Mouse (Mus musculus): ENCODE data around the gene Mbd3. TPM values are rescaled to one million over a fixed set of nuclear protein-coding genes. Genes with fewer than 3 reads are reported as not detected.

Mbd3 gene
- polyA plus RNA-seq, 1 experiment: 290 TPM

GRCm38 (mm10) chr10:80442989-80443388 lies 43.6 kb upstream of the Mbd3 start:
- no peaks in the 10 kb centered on the region for H3K36me3 ChIP-seq (ENCODE audit: control insufficient read depth, insufficient read depth, low read length)
- TF ChIP-seq POLR2A (IDR thresholded peaks at IDR 0.05; ENCODE audit: control insufficient read depth, extremely low read depth, insufficient read depth, low read length, poor library complexity) (no peak), CTCF (IDR thresholded peaks at IDR 0.05; ENCODE audit: borderline replicate concordance, control insufficient read depth, extremely low read depth, insufficient read depth, low read length, poor library complexity) (no peak)
- peaks cover 11% of the 10 kb centered on the region; the same call in 1 of the 2 replicates for H3K4me1 ChIP-seq (replicated peaks; ENCODE audit: control insufficient read depth, insufficient read depth, low read length)
- H3K4me3 ChIP-seq (ENCODE audit: control insufficient read depth, insufficient read depth, low read length): no peak overlapping the region
- no peaks in the 10 kb centered on the region for H3K27me3 ChIP-seq (ENCODE audit: control insufficient read depth, insufficient read depth, low read length)
- H3K27ac ChIP-seq (ENCODE audit: control insufficient read depth, insufficient read depth, low read length): no peak overlapping the region
- 40% methylated on average over 2 of the region's 2 CpGs for WGBS
- no peak for DNase-seq

DNA sequence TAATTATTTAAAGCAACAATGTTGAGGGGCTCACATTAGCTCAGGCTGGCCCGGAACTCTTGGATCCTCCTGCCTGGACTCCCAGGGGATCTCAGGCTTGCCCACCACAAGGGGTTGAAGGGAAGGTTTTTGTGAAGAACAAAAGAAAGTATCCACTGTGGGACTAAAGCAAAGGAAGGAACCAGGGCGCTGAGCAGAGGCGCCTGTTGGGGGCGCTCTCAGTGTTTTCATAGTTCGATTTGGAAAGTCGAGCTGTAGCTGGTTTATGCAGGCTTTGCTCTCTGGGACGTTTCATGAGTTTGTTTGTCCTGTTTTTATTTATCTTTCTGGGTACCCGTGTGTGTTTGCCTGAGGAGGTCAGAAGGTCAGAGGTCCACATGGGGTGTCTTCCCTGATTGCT lies 42.2 kb upstream of the Mbd3 start:
- TF ChIP-seq POLR2A (IDR thresholded peaks at IDR 0.05; ENCODE audit: control insufficient read depth, extremely low read depth, insufficient read depth, low read length, poor library complexity): no peak
- no peak for TF ChIP-seq CTCF (IDR thresholded peaks at IDR 0.05; ENCODE audit: borderline replicate concordance, control insufficient read depth, extremely low read depth, insufficient read depth, low read length, poor library complexity)
- H3K4me1 ChIP-seq (replicated peaks; ENCODE audit: control insufficient read depth, insufficient read depth, low read length): peaks cover 11% of the 10 kb centered on the region; the same call in 1 of the 2 replicates
- H3K36me3 ChIP-seq (ENCODE audit: control insufficient read depth, insufficient read depth, low read length): no peaks in the 10 kb centered on the region
- H3K27me3 ChIP-seq (ENCODE audit: control insufficient read depth, insufficient read depth, low read length): no peaks in the 10 kb centered on the region
- H3K4me3 ChIP-seq (ENCODE audit: control insufficient read depth, insufficient read depth, low read length): no peak overlapping the region
- DNase-seq: no peak
- WGBS: 93% methylated on average over 8 of the region's 8 CpGs
- no peak overlapping the region for H3K27ac ChIP-seq (ENCODE audit: control insufficient read depth, insufficient read depth, low read length)

DNA sequence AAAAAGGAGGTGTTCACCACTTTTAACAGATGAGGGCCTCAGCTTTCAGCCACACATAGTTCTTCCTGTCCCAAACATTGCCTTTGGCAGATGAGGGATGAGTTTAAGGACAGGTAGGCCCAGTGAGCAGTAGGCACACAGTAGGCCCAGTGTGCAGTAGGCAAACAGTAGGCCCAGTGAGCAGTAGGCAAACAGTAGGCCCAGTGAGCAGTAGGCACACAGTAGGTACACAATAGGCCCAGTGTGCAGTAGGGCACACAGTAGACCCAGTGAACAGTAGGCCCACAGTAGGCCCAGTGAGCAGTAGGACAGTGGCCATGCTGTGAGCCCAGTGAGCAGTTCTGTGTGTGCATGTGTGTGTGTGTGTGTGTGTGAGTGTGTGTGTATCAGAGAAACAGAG lies 40.7 kb upstream of the Mbd3 start:
- Histone ChIP-seq H3K27me3 (ENCODE audit: control insufficient read depth, insufficient read depth, low read length) (no peaks in the 10 kb centered on the region), H3K27ac (ENCODE audit: control insufficient read depth, insufficient read depth, low read length) (no peak overlapping the region), H3K36me3 (ENCODE audit: control insufficient read depth, insufficient read depth, low read length) (no peaks in the 10 kb centered on the region), H3K4me3 (ENCODE audit: control insufficient read depth, insufficient read depth, low read length) (no peak overlapping the region), H3K4me1 (replicated peaks; ENCODE audit: control insufficient read depth, insufficient read depth, low read length) (peaks cover 11% of the 10 kb centered on the region; the same call in 1 of the 2 replicates)
- TF ChIP-seq POLR2A (IDR thresholded peaks at IDR 0.05; ENCODE audit: control insufficient read depth, extremely low read depth, insufficient read depth, low read length, poor library complexity) (no peak), CTCF (IDR thresholded peaks at IDR 0.05; ENCODE audit: borderline replicate concordance, control insufficient read depth, extremely low read depth, insufficient read depth, low read length, poor library complexity) (no peak)
- DNase-seq: no peak

- Histone ChIP-seq H3K36me3 (ENCODE audit: control insufficient read depth, insufficient read depth, low read length) (no peaks in the 10 kb centered on the region), H3K4me3 (ENCODE audit: control insufficient read depth, insufficient read depth, low read length) (no peak overlapping the region), H3K27me3 (ENCODE audit: control insufficient read depth, insufficient read depth, low read length) (no peaks in the 10 kb centered on the region), H3K4me1 (replicated peaks; ENCODE audit: control insufficient read depth, insufficient read depth, low read length) (peaks cover 5% of the 10 kb centered on the region; the same call in 1 of the 2 replicates), H3K27ac (ENCODE audit: control insufficient read depth, insufficient read depth, low read length) (no peak overlapping the region)
- WGBS: 75% methylated on average over 4 of the region's 4 CpGs
- no peak for DNase-seq
- TF ChIP-seq CTCF (IDR thresholded peaks at IDR 0.05; ENCODE audit: borderline replicate concordance, control insufficient read depth, extremely low read depth, insufficient read depth, low read length, poor library complexity) (no peak), POLR2A (IDR thresholded peaks at IDR 0.05; ENCODE audit: control insufficient read depth, extremely low read depth, insufficient read depth, low read length, poor library complexity) (no peak)
Measured at GRCm38 (mm10) chr10:80437973-80438372, 38.6 kb upstream of the Mbd3 start.

DNA sequence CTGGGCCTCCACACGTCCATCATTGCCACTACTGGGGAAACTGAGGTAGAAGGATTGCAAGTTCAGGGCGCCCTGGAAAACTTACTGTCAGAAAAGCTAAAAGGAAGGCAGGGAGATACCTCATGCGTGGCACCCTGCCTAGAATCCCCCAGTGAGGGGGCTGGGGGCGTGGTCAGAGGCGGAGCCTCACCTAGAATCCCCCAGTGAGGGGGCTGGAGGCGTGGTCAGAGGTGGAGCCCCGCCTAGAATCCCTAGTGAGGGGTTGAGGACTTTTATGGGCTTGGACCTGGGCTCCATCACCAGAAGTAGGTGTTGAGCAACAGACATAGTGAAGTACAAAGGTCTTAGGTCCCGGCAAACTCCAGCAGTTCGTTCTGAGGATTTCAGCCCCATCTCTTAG lies 36.9 kb upstream of the Mbd3 start:
- no peak overlapping the region for H3K4me3 ChIP-seq (ENCODE audit: control insufficient read depth, insufficient read depth, low read length)
- no peaks in the 10 kb centered on the region for H3K36me3 ChIP-seq (ENCODE audit: control insufficient read depth, insufficient read depth, low read length)
- WGBS: 58% methylated on average over 9 of the region's 9 CpGs
- no peak overlapping the region for H3K27ac ChIP-seq (ENCODE audit: control insufficient read depth, insufficient read depth, low read length)
- TF ChIP-seq CTCF (IDR thresholded peaks at IDR 0.05; ENCODE audit: borderline replicate concordance, control insufficient read depth, extremely low read depth, insufficient read depth, low read length, poor library complexity) (no peak), POLR2A (IDR thresholded peaks at IDR 0.05; ENCODE audit: control insufficient read depth, extremely low read depth, insufficient read depth, low read length, poor library complexity) (no peak)
- peak; percentile 29 for DNase-seq
- H3K4me1 ChIP-seq (replicated peaks; ENCODE audit: control insufficient read depth, insufficient read depth, low read length): peaks cover 14% of the 10 kb centered on the region
- no peaks in the 10 kb centered on the region for H3K27me3 ChIP-seq (ENCODE audit: control insufficient read depth, insufficient read depth, low read length)

DNA sequence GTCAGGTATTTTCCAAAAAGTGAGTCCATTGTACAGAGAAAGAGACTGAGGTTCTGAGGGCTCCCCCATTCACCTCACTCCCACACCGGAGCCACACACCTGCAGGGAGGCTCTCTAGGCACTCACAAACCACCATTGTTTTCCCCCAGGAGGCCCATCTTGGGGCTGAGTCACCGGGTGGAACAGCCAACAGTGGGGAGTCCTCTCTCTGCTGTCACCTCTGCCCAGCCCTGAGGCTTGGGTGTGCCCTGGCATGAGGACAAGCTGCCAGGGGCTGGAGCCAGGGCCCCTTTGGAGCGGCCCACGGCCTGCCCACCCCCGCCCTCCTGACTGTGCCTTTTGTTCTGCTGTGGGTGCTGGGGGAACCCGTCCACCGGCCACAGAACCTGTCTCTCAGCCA lies 36.4 kb upstream of the Mbd3 start:
- H3K36me3 ChIP-seq (ENCODE audit: control insufficient read depth, insufficient read depth, low read length): no peaks in the 10 kb centered on the region
- no peak overlapping the region for H3K27ac ChIP-seq (ENCODE audit: control insufficient read depth, insufficient read depth, low read length)
- TF ChIP-seq POLR2A (IDR thresholded peaks at IDR 0.05; ENCODE audit: control insufficient read depth, extremely low read depth, insufficient read depth, low read length, poor library complexity): no peak
- TF ChIP-seq CTCF (IDR thresholded peaks at IDR 0.05; ENCODE audit: borderline replicate concordance, control insufficient read depth, extremely low read depth, insufficient read depth, low read length, poor library complexity): no peak
- 44% methylated on average over 7 of the region's 7 CpGs for WGBS
- H3K4me1 ChIP-seq (replicated peaks; ENCODE audit: control insufficient read depth, insufficient read depth, low read length): peaks cover 19% of the 10 kb centered on the region
- no peak for DNase-seq
- H3K27me3 ChIP-seq (ENCODE audit: control insufficient read depth, insufficient read depth, low read length): no peaks in the 10 kb centered on the region
- no peak overlapping the region for H3K4me3 ChIP-seq (ENCODE audit: control insufficient read depth, insufficient read depth, low read length)

GRCm38 (mm10) chr10:80434823-80435222 lies 35.5 kb upstream of the Mbd3 start:
- Histone ChIP-seq H3K27ac (ENCODE audit: control insufficient read depth, insufficient read depth, low read length) (no peak overlapping the region), H3K4me1 (replicated peaks; ENCODE audit: control insufficient read depth, insufficient read depth, low read length) (peaks cover 22% of the 10 kb centered on the region), H3K36me3 (ENCODE audit: control insufficient read depth, insufficient read depth, low read length) (peaks cover 3% of the 10 kb centered on the region; the same call in 1 of the 2 replicates), H3K27me3 (ENCODE audit: control insufficient read depth, insufficient read depth, low read length) (no peaks in the 10 kb centered on the region), H3K4me3 (ENCODE audit: control insufficient read depth, insufficient read depth, low read length) (no peak overlapping the region)
- no peak for TF ChIP-seq CTCF (IDR thresholded peaks at IDR 0.05; ENCODE audit: borderline replicate concordance, control insufficient read depth, extremely low read depth, insufficient read depth, low read length, poor library complexity)
- TF ChIP-seq POLR2A (IDR thresholded peaks at IDR 0.05; ENCODE audit: control insufficient read depth, extremely low read depth, insufficient read depth, low read length, poor library complexity): no peak
- no peak for DNase-seq
- WGBS: 96% methylated on average over 3 of the region's 3 CpGs

Measured in thymus, adult 2 months (tissue).